Mouse (Mus musculus) liver, embryonic 13.5 days (tissue): Measurements from ENCODE around the gene Samd11. TPM values are rescaled to one million over a fixed set of nuclear protein-coding genes. Genes with fewer than 3 reads are reported as not detected.

Experiments
- microRNA-seq: library from miRNA; unstranded; fragments of <30 nt; microRNA quantifications from one replicate; pipeline ENCODE4, GENCODE M21; 2016
- polyA plus RNA-seq: library from polyadenylated mRNA; unstranded; fragments of >200 nt; fragmentation: Nextera tagmentation; extraction: Ambion mirVana; gene quantifications from 2 replicates; pipeline ENCODE4 v1.2.1, GENCODE M21; 2015

Samd11 gene
- polyA plus RNA-seq, 1 experiment from 2014 or later, result 25.7 TPM

Small RNA genes lying within 50 kb of the gene (microRNA-seq; reads per million reads assigned to microRNA genes)
- 4.4 reads per million, percentile 10 among the genes with 10 or more reads in this experiment for gene Mir7658

Other genes with a start within 250 kb of the Samd11 start
- 0.09 and 0.20 TPM in 2 replicates for gene Tnfrsf4, start 241.8 kb downstream of the Samd11 start, polyA plus RNA-seq
- 0.60 and 0.65 TPM in 2 replicates for gene Tnfrsf18, start 229.5 kb downstream of the Samd11 start, polyA plus RNA-seq
- gene Ttll10, start 196.2 kb downstream of the Samd11 start, polyA plus RNA-seq, result 0.12 and 0.20 TPM in 2 replicates
- gene 9430015G10Rik, start 145.7 kb downstream of the Samd11 start, polyA plus RNA-seq, result 11.8 and 13.8 TPM in 2 replicates
- 0.05 and 0.06 TPM in 2 replicates for gene Rnf223, start 125.1 kb downstream of the Samd11 start, polyA plus RNA-seq
- gene Agrn, start 58.2 kb downstream of the Samd11 start, polyA plus RNA-seq, result 8.5 and 8.7 TPM in 2 replicates
- 5.5 and 5.9 TPM in 2 replicates for gene Isg15, start 54.8 kb downstream of the Samd11 start, polyA plus RNA-seq
- gene AW011738, start 52.4 kb downstream of the Samd11 start, polyA plus RNA-seq, result 0.89 and 1.0 TPM in 2 replicates
- gene Perm1, start 39.8 kb downstream of the Samd11 start, polyA plus RNA-seq, result 0.08 TPM in 1 of 2 replicates, not detected in the other
- gene Plekhn1, start 20.8 kb downstream of the Samd11 start, polyA plus RNA-seq, result 4.0 and 4.1 TPM in 2 replicates
- 69.0 and 73.9 TPM in 2 replicates for gene Noc2l, start 19.6 kb downstream of the Samd11 start, polyA plus RNA-seq
- not detected in 2 replicates for gene Vmn2r-ps159, start 75.4 kb upstream of the Samd11 start, polyA plus RNA-seq